Mouse (Mus musculus) cerebellum, adult 2 months (tissue): ENCODE measurements at regions not wholly inside any gene's neighbourhood (a gene's known extent, or its start where the extent isn't known, plus 50 kb on each side); places are given as distances from the start of the nearest gene placed in this dataset.

Experiments
- CTCF ChIP-seq: fragments of 200-500 bp; IDR thresholded peaks from 2 replicates; pipeline ENCODE4 v1.5.1; 2011; ENCODE audit warnings: low read depth, mild to moderate bottlenecking, control low read depth, low read length, moderate library complexity, borderline replicate concordance; ENCODE audit not compliant: insufficient read depth
- POLR2A ChIP-seq: fragments of 200-500 bp; IDR thresholded peaks from 2 replicates; pipeline ENCODE4 v1.6.1; 2011; ENCODE audit warnings: low read length, control low read depth, borderline replicate concordance; ENCODE audit not compliant: insufficient read depth

DNA sequence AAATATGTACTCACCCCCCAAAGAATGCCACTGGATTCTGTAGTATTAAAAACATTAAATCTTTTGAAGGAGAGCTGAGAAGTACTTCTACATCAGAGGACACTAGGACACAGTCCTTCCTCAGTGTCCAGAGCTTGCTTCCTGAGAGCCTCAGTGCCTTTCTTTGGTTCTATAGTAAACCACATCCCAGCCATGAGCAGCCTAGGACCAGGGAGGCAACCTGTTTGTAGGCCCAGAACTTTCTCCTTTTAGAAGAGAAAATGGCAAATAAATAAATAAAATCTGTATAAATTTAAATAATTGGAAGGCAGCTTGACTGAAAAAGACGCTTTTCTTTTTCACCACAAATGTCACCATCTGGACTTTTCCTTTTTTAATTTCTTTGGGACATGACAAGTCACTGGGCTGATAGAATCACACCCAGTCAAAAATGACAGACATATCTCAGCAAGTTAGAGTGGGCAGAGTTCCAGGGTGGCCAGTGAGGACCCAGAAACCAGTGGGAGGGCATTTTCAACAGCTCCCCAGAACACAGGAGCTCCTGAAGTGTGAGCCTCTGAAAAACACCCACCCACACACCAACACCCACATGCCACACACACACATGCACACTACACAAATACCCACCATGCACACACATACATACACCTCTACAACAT is 296.2 kb upstream of the Smarca2 start:
- TF ChIP-seq POLR2A, result no peak
- TF ChIP-seq CTCF, result no peak
